In the genomic region with DNA sequence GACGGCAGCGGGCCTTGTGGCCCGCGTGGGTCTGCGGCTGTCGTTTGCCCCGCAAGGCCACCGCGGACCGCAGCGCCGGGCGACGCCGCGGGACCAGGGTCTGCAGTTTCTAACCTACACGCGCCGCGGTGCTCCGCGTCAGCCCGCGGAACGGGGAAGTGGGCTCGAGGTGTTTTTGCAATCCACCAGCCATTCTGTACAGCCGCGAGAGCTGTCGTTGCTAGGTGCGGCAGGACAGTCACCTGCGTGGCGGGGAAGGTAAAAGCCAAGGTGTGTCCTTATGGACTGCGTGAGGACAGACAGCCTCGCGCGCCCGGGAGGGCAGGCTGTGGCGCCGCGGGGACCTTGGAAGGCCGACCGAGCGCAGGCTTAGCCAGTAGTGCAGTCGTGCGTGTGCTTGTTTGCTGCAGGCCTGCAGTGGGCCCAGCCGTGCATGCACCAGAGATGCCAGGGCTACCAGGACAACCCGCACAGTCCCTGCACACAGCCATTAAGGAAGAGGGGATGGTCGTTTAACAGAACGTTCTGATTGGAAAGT, we compare ENCODE assay signal across 8 mouse cellular contexts. TPM values are rescaled to one million over a fixed set of nuclear protein-coding genes. Genes with fewer than 3 reads are reported as not detected.
DNase-seq lines count a peak whose midpoint lies in the region; ATAC-seq and TF ChIP-seq lines count a peak whose summit lies in the region.

No protein-coding gene starts in this region.

- intact Hi-C loops in heart, postnatal 10 days (cut with DNase I), result loop anchor here (5.0 kb wide), 1 partner anchor 41 kb away; a partner anchor contains a TSS

- no peak for TF ChIP-seq EP300 in CH12.LX (IDR thresholded peaks at IDR 0.05; ENCODE audit: low read length)

- H3K36me3 ChIP-seq in CH12.LX (replicated peaks in 1 of 2; ENCODE audit: control insufficient read depth in 1 of 2, insufficient read depth in 1 of 2, low read length in 1 of 2), result peaks cover 7 to 11% of the 10 kb centered on the region in 2 experiments
- H3K36me3 ChIP-seq in neural tube, embryonic 14.5 days (ENCODE audit: control insufficient read depth, insufficient read depth, low read length), result peaks cover 7% of the 10 kb centered on the region; the same call in 1 of the 2 replicates

- no peak for TF ChIP-seq POLR2A in CH12.LX (IDR thresholded peaks at IDR 0.05; ENCODE audit: low read depth, low read length)
- no peak for TF ChIP-seq POLR2A in brain, embryonic 14.5 days (IDR thresholded peaks at IDR 0.05; ENCODE audit: borderline replicate concordance, extremely low read depth, insufficient read depth, insufficient read length, poor library complexity, severe bottlenecking)
- TF ChIP-seq POLR2A in lung, adult 2 months (IDR thresholded peaks at IDR 0.05; ENCODE audit: borderline replicate concordance, extremely low read depth, low read depth, low read length), result no peak

- H3K4me2 ChIP-seq in CH12.LX (ENCODE audit: insufficient read depth, low read depth, poor library complexity, severe bottlenecking), result peak overlapping the region; percentile 48
- peak overlapping the region; percentile 75 for H3K4me2 ChIP-seq in neural tube, embryonic 14.5 days (ENCODE audit: low read depth, low read length)

- peak overlapping the region; percentile 89 for H3K27ac ChIP-seq in CH12.LX (ENCODE audit: insufficient read depth, low read depth)
- peak overlapping the region; percentile 97 for H3K27ac ChIP-seq in neural tube, embryonic 14.5 days (ENCODE audit: low read depth, low read length)

- peak; percentile 67 for ATAC-seq in erythroid progenitor cell, adult 5-6 weeks (replicated peaks; ENCODE audit: low FRiP score, poor library complexity, severe bottlenecking)
- ATAC-seq in neural tube, embryonic 14.5 days (ENCODE audit: low read depth), result peak; percentile 88

- in situ Hi-C loops in CH12.LX (cut with MboI; ENCODE audit: low pct_ligation_motif_present, low pct_unique_long_range_greater_than_20kb, low sequenced_read_pairs), result no loop called here

- peak overlapping the region; percentile 91 to 99 (median 98) for H3K4me3 ChIP-seq in CH12.LX (replicated peaks in 1 of 3; ENCODE audit: low read depth in 2 of 3, low read length in 2 of 3, poor library complexity in 1 of 3)
- peak overlapping the region; percentile 81 for H3K4me3 ChIP-seq in lung, adult 2 months (replicated peaks; ENCODE audit: extremely low read depth, low read depth, low read length)
- H3K4me3 ChIP-seq in neural tube, embryonic 14.5 days (ENCODE audit: low read depth, low read length), result peak overlapping the region; percentile 95

- no peaks in the 10 kb centered on the region for H3K9me3 ChIP-seq in CH12.LX (replicated peaks; ENCODE audit: low read length)
- no peaks in the 10 kb centered on the region for H3K9me3 ChIP-seq in neural tube, embryonic 14.5 days (ENCODE audit: control insufficient read depth, low read length)

- H3K4me1 ChIP-seq in CH12.LX (ENCODE audit: control insufficient read depth in 1 of 2, insufficient read depth in 2 of 2), result peaks cover 0 to 14% of the 10 kb centered on the region in 2 experiments; a peak in 3 of 4 replicates
- H3K4me1 ChIP-seq in lung, adult 2 months (ENCODE audit: control insufficient read depth, insufficient read depth, low read length), result peaks cover 5% of the 10 kb centered on the region
- no peaks in the 10 kb centered on the region for H3K4me1 ChIP-seq in neural tube, embryonic 14.5 days (ENCODE audit: control insufficient read depth, insufficient read depth, low read length)

- no peaks in the 10 kb centered on the region for H3K27me3 ChIP-seq in CH12.LX (replicated peaks)
- no peaks in the 10 kb centered on the region for H3K27me3 ChIP-seq in neural tube, embryonic 14.5 days (ENCODE audit: control insufficient read depth, insufficient read depth, low read length)

- dilution Hi-C loops in CH12.LX (cut with MboI; ENCODE audit: extremely low pct_ligation_motif_present, extremely low pct_unique_long_range_greater_than_20kb, low sequenced_read_pairs), result no loop called here

- WGBS in lung, adult 2 months, result under 1% methylated on average over 49 of the region's 49 CpGs
- WGBS in neural tube, embryonic 14.5 days, result 0% methylated on average over 48 of the region's 49 CpGs

- TF ChIP-seq CTCF in CH12.LX (conservative IDR thresholded peaks at IDR 0.05 in 1 of 2, IDR thresholded peaks at IDR 0.05 in 1 of 2; ENCODE audit: low read depth in 2 of 2, low read length in 2 of 2), result no peak
- TF ChIP-seq CTCF in brain, embryonic 14.5 days (IDR thresholded peaks at IDR 0.05; ENCODE audit: borderline replicate concordance, extremely low read depth, insufficient read depth, insufficient read length), result no peak
- TF ChIP-seq CTCF in lung, adult 2 months (IDR thresholded peaks at IDR 0.05; ENCODE audit: insufficient read depth, low read length), result no peak

- no peak for TF ChIP-seq RAD21 in CH12.LX (IDR thresholded peaks at IDR 0.05; ENCODE audit: low read depth, low read length)

- peak; percentile 51 for DNase-seq in CH12.LX (ENCODE audit: extremely low read depth)
- peak; percentile 87 for DNase-seq in brain, embryonic 14.5 days (ENCODE audit: low read depth)
- DNase-seq in heart, postnatal 10 days, result peak; percentile 62 to 66
- DNase-seq in kidney, postnatal 4 days, result peak; percentile 69 to 79
- DNase-seq in lung, adult 2 months, result peak; percentile 68
- DNase-seq in telencephalon, adult 2 months (ENCODE audit: low read depth, low spot score), result peak; percentile 44

- H3K9ac ChIP-seq in CH12.LX (ENCODE audit: insufficient read depth, low read depth), result peak overlapping the region; percentile 80
- H3K9ac ChIP-seq in neural tube, embryonic 14.5 days (replicated peaks; ENCODE audit: low read depth, low read length), result peak overlapping the region; percentile 90

- H3K79me2 ChIP-seq in CH12.LX (replicated peaks; ENCODE audit: control insufficient read depth, extremely low read depth, insufficient read depth, poor library complexity, severe bottlenecking), result peaks cover 7% of the 10 kb centered on the region; the same call in 1 of the 2 replicates

TF ChIP-seq in CH12.LX, 34 proteins besides CTCF, POLR2A, EP300 and RAD21:
- peak; percentile 58 for TF ChIP-seq MXI1 (IDR thresholded peaks at IDR 0.05; ENCODE audit: low read depth, low read length)
- TF ChIP-seq USF1 (IDR thresholded peaks at IDR 0.05; ENCODE audit: low read depth, low read length), result no peak

RNA-seq across cellular contexts. Expression of a gene that starts 0.6 kb away (rescaled TPM):
- 1.8 and 2.2 TPM in 2 replicates for total RNA-seq in CH12.LX (2012; rRNA removed)
- total RNA-seq in CH12.LX (2014; rRNA removed), result 1.5 and 1.8 TPM in 2 replicates
- polyA plus RNA-seq in CH12.LX (2012; ENCODE audit: insufficient read length, low read depth), result 4.4 and 4.6 TPM in 2 replicates
- 17.4 and 22.2 TPM in 2 replicates for polyA plus RNA-seq in brain, embryonic 14.5 days (2012; rRNA removed)
- total RNA-seq in erythroid progenitor cell, adult 5-6 weeks (2015; ENCODE audit: low replicate concordance), result 1.1 and 4.2 TPM in 2 replicates
- total RNA-seq in erythroid progenitor cell, adult 5-6 weeks (2017; ENCODE audit: low replicate concordance), result 1.6 and 2.1 TPM in 2 replicates
- 1 to 10 TPM; 7.1 TPM for total RNA-seq in heart, postnatal 10 days (2021)
- 8.8 and 8.9 TPM in 2 replicates for polyA plus RNA-seq in lung, adult 2 months (2012; rRNA removed)
- 20.1 and 23.1 TPM in 2 replicates for polyA plus RNA-seq in neural tube, embryonic 14.5 days (2014; fragmentation: Nextera tagmentation; extraction: Ambion mirVana)

RNA-seq across cellular contexts. Expression of a gene that starts 5.4 kb away (rescaled TPM):
- 0.55 and 0.89 TPM in 2 replicates for total RNA-seq in CH12.LX (2012; rRNA removed)
- 0.30 and 0.36 TPM in 2 replicates for total RNA-seq in CH12.LX (2014; rRNA removed)
- polyA plus RNA-seq in CH12.LX (2012; ENCODE audit: insufficient read length, low read depth), result 0.20 and 0.40 TPM in 2 replicates
- polyA plus RNA-seq in brain, embryonic 14.5 days (2012; rRNA removed), result 5.2 and 8.8 TPM in 2 replicates
- total RNA-seq in erythroid progenitor cell, adult 5-6 weeks (2015; ENCODE audit: low replicate concordance), result not detected in 2 replicates
- not detected in 2 replicates for total RNA-seq in erythroid progenitor cell, adult 5-6 weeks (2017; ENCODE audit: low replicate concordance)
- total RNA-seq in heart, postnatal 10 days (2021), result under 1 TPM; 0.55 to 0.99 TPM
- 0.16 and 0.26 TPM in 2 replicates for polyA plus RNA-seq in lung, adult 2 months (2012; rRNA removed)
- 17.7 and 18.4 TPM in 2 replicates for polyA plus RNA-seq in neural tube, embryonic 14.5 days (2014; fragmentation: Nextera tagmentation; extraction: Ambion mirVana)

RNA-seq across cellular contexts. Expression of a gene that starts 22.8 kb away (rescaled TPM):
- total RNA-seq in CH12.LX (2012; rRNA removed) (186 and 259 TPM in 2 replicates), CH12.LX (2014; rRNA removed) (239 and 242 TPM in 2 replicates)
- polyA plus RNA-seq in CH12.LX (2012; ENCODE audit: insufficient read length, low read depth), result 204 and 205 TPM in 2 replicates
- polyA plus RNA-seq in brain, embryonic 14.5 days (2012; rRNA removed), result 52.6 and 75.7 TPM in 2 replicates
- 16.9 and 31.9 TPM in 2 replicates for total RNA-seq in erythroid progenitor cell, adult 5-6 weeks (2015; ENCODE audit: low replicate concordance)
- total RNA-seq in erythroid progenitor cell, adult 5-6 weeks (2017; ENCODE audit: low replicate concordance), result 28.1 and 34.0 TPM in 2 replicates
- 10 to 100 TPM; 43.2 to 57.8 TPM for total RNA-seq in heart, postnatal 10 days (2021)
- 24.6 and 40.1 TPM in 2 replicates for polyA plus RNA-seq in lung, adult 2 months (2012; rRNA removed)
- polyA plus RNA-seq in neural tube, embryonic 14.5 days (2014; fragmentation: Nextera tagmentation; extraction: Ambion mirVana), result 138 and 165 TPM in 2 replicates

RNA-seq across cellular contexts. Expression of a gene that starts 41.0 kb away (rescaled TPM):
- 15.0 and 16.2 TPM in 2 replicates for total RNA-seq in CH12.LX (2012; rRNA removed)
- total RNA-seq in CH12.LX (2014; rRNA removed), result 10.9 and 12.0 TPM in 2 replicates
- 14.7 and 15.5 TPM in 2 replicates for polyA plus RNA-seq in CH12.LX (2012; ENCODE audit: insufficient read length, low read depth)
- polyA plus RNA-seq in brain, embryonic 14.5 days (2012; rRNA removed), result 26.1 and 29.8 TPM in 2 replicates
- total RNA-seq in erythroid progenitor cell, adult 5-6 weeks (2015; ENCODE audit: low replicate concordance), result 1.3 and 1.8 TPM in 2 replicates
- 2.0 and 3.5 TPM in 2 replicates for total RNA-seq in erythroid progenitor cell, adult 5-6 weeks (2017; ENCODE audit: low replicate concordance)
- 10 to 100 TPM; 10.2 to 10.4 TPM for total RNA-seq in heart, postnatal 10 days (2021)
- 7.6 and 8.1 TPM in 2 replicates for polyA plus RNA-seq in lung, adult 2 months (2012; rRNA removed)
- polyA plus RNA-seq in neural tube, embryonic 14.5 days (2014; fragmentation: Nextera tagmentation; extraction: Ambion mirVana), result 15.9 and 18.3 TPM in 2 replicates

Comparison
In these comparisons a context has a peak if more than half of its experiments do, and no peak if none do; other contexts are left out.
1. Peak in every context shown above with its lines: DNase-seq, ATAC-seq, H3K4me3 ChIP-seq and H3K27ac ChIP-seq.